Mouse (Mus musculus) C2C12 (cell line): ENCODE data around the gene Smoc2.

Experiments
- CTCF ChIP-seq: IDR thresholded peaks from one replicate; pipeline ENCODE4 v1.5.1; 2011; ENCODE audit not compliant: control insufficient read depth, insufficient read depth, insufficient read length
- MAX ChIP-seq: IDR thresholded peaks from one replicate; pipeline ENCODE4 v1.6.1; 2011; ENCODE audit warnings: mild to moderate bottlenecking, control low read depth
- MYOG ChIP-seq: IDR thresholded peaks from one replicate; pipeline ENCODE4 v1.6.1; 2011; ENCODE audit not compliant: control insufficient read depth, insufficient read length; ENCODE audit errors: extremely low read depth

GRCm38 (mm10) chr17:14398650-14399424, 119.5 kb downstream of the Smoc2 start:
- no peak for TF ChIP-seq CTCF
- no peak for TF ChIP-seq MYOG
- TF ChIP-seq MAX: no peak
